Comparison of ENCODE assay signal across 26 mouse cellular contexts in genomic region chr3:9583516-9583915, GRCm38 (mm10). TPM values are rescaled to one million over a fixed set of nuclear protein-coding genes. Genes with fewer than 3 reads are reported as not detected.
DNase-seq lines count a peak whose midpoint lies in the region; ATAC-seq and TF ChIP-seq lines count a peak whose summit lies in the region.
"Had no signal": no experiment of that assay in that cellular context is flagged by ENCODE, and none has a peak within 500 bp of the region (broad histone marks: within the 10 kb centered on the region; RNA-seq: fewer than 3 reads in every experiment).

No protein-coding gene starts in this region.

- peaks cover 4% of the 10 kb centered on the region; the same call in 1 of the 2 replicates for H3K36me3 ChIP-seq in heart, embryonic 10.5 days
- H3K36me3 ChIP-seq in liver, embryonic 12.5 days = peaks cover 6% of the 10 kb centered on the region; the same call in 1 of the 2 replicates
- no peaks in the 10 kb centered on the region for H3K36me3 ChIP-seq in liver, postnatal 0 days (replicated peaks; ENCODE audit: insufficient read depth, low read length)
- no peaks in the 10 kb centered on the region for H3K36me3 ChIP-seq in stomach, postnatal 0 days (ENCODE audit: control insufficient read depth, insufficient read depth, low read length)
- H3K36me3 ChIP-seq: hindbrain, embryonic 15.5 days; limb, embryonic 15.5 days; lung, embryonic 15.5 days had no signal

- H3K4me2 ChIP-seq in liver, embryonic 12.5 days = peak overlapping the region; percentile 42
- H3K4me2 ChIP-seq in liver, postnatal 0 days (ENCODE audit: low read depth, low read length) = no peak overlapping the region
- no peak overlapping the region for H3K4me2 ChIP-seq in stomach, postnatal 0 days (replicated peaks; ENCODE audit: low read depth)
- H3K4me2 ChIP-seq: forebrain, embryonic 13.5 days; hindbrain, embryonic 15.5 days; limb, embryonic 15.5 days; lung, embryonic 15.5 days had no signal

- TF ChIP-seq EP300 in liver, postnatal 0 days (IDR thresholded peaks at IDR 0.05; ENCODE audit: low read depth) = no peak
- no peak for TF ChIP-seq EP300 in stomach, postnatal 0 days (optimal IDR thresholded peaks at IDR 0.05)

- H3K27ac ChIP-seq in heart, embryonic 10.5 days = 0 out of 2 replicates have a peak overlapping the region, but pooled peaks have one; percentile 16
- H3K27ac ChIP-seq in liver, embryonic 12.5 days = peak overlapping the region; percentile 80
- H3K27ac ChIP-seq in liver, postnatal 0 days (ENCODE audit: low read depth) = 0 out of 2 replicates have a peak overlapping the region, but pooled peaks have one; percentile 4
- peak overlapping the region; percentile 45; the same call in 1 of the 2 replicates for H3K27ac ChIP-seq in stomach, postnatal 0 days (replicated peaks)
- H3K27ac ChIP-seq: forebrain, embryonic 13.5 days; hindbrain, embryonic 10.5 days; hindbrain, embryonic 15.5 days; layer of hippocampus, adult 2 months; limb, embryonic 10.5 days; limb, embryonic 15.5 days; lung, embryonic 15.5 days had no signal

- H3K9ac ChIP-seq in liver, embryonic 12.5 days = peak overlapping the region; percentile 56
- H3K9ac ChIP-seq in liver, postnatal 0 days (replicated peaks) = no peak overlapping the region
- no peak overlapping the region for H3K9ac ChIP-seq in stomach, postnatal 0 days (ENCODE audit: low read length)
- H3K9ac ChIP-seq: forebrain, embryonic 13.5 days; hindbrain, embryonic 15.5 days; limb, embryonic 15.5 days; lung, embryonic 15.5 days had no signal

- peaks cover 28% of the 10 kb centered on the region for H3K4me1 ChIP-seq in heart, embryonic 10.5 days
- peaks cover 64% of the 10 kb centered on the region for H3K4me1 ChIP-seq in liver, embryonic 12.5 days
- H3K4me1 ChIP-seq in liver, postnatal 0 days (ENCODE audit: insufficient read depth) = peaks cover 31% of the 10 kb centered on the region
- H3K4me1 ChIP-seq in stomach, postnatal 0 days (replicated peaks; ENCODE audit: control insufficient read depth, insufficient read depth) = 0 out of 2 replicates have a peak, but pooled peaks cover 6% of the 10 kb centered on the region

- H3K27me3 ChIP-seq in heart, embryonic 10.5 days (ENCODE audit: insufficient read depth, poor library complexity, severe bottlenecking) = no peaks in the 10 kb centered on the region
- no peaks in the 10 kb centered on the region for H3K27me3 ChIP-seq in liver, embryonic 12.5 days (replicated peaks)
- no peaks in the 10 kb centered on the region for H3K27me3 ChIP-seq in liver, postnatal 0 days (ENCODE audit: insufficient read depth, low read length)
- H3K27me3 ChIP-seq in stomach, postnatal 0 days (ENCODE audit: control insufficient read depth, insufficient read depth, low read length) = no peaks in the 10 kb centered on the region
- H3K27me3 ChIP-seq: CH12.LX; forebrain, embryonic 13.5 days; hindbrain, embryonic 15.5 days; limb, embryonic 15.5 days; lung, embryonic 15.5 days had no signal

- DNase-seq in heart, embryonic 10.5 days (ENCODE audit: low spot score) = no peak
- no peak for DNase-seq in heart, adult 9 months (ENCODE audit: low spot score in 2 of 2)
- no peak for DNase-seq in liver, postnatal 0 days
- no peak for DNase-seq in stomach, postnatal 0 days (ENCODE audit: low spot score)
- no peak for DNase-seq in layer of hippocampus, postnatal 36 days
- no peak for DNase-seq in layer of hippocampus, adult 8-10 months (ENCODE audit: low spot score in 2 of 2)
- DNase-seq: adrenal gland, adult 8-10 months; cerebellum, adult 9-10 months; cerebellum, postnatal 36 days; gastrocnemius, postnatal 10 days; kidney, adult 11 months; kidney, postnatal 36 days; midbrain, embryonic 14.5 days; right cerebral cortex, postnatal 25 days; thymus, postnatal 4 days had no signal

- WGBS in heart, embryonic 10.5 days = 76% methylated on average over 2 of the region's 2 CpGs
- WGBS in liver, embryonic 12.5 days (ENCODE audit: insufficient replicate concordance) = 35% methylated on average over 2 of the region's 2 CpGs
- 55% methylated on average over 2 of the region's 2 CpGs for WGBS in liver, postnatal 0 days (ENCODE audit: insufficient replicate concordance)
- 46% methylated on average over 2 of the region's 2 CpGs for WGBS in stomach, postnatal 0 days

- no peak for TF ChIP-seq CTCF in liver, postnatal 0 days (IDR thresholded peaks at IDR 0.05; ENCODE audit: low read depth)
- TF ChIP-seq CTCF in stomach, postnatal 0 days (IDR thresholded peaks at IDR 0.05; ENCODE audit: low read depth) = no peak

- no peaks in the 10 kb centered on the region for H3K9me3 ChIP-seq in heart, embryonic 10.5 days
- no peaks in the 10 kb centered on the region for H3K9me3 ChIP-seq in liver, embryonic 12.5 days (replicated peaks)
- no peaks in the 10 kb centered on the region for H3K9me3 ChIP-seq in liver, postnatal 0 days (ENCODE audit: low read length)
- no peaks in the 10 kb centered on the region for H3K9me3 ChIP-seq in stomach, postnatal 0 days (ENCODE audit: control insufficient read depth, low read length)
- H3K9me3 ChIP-seq: forebrain, embryonic 13.5 days; hindbrain, embryonic 15.5 days; limb, embryonic 10.5 days; limb, embryonic 15.5 days; lung, embryonic 15.5 days had no signal

- ATAC-seq in liver, embryonic 12.5 days = peak; percentile 73
- ATAC-seq in liver, postnatal 0 days = no peak; the same call in 1 of the 2 replicates
- peak; percentile 49; the same call in 1 of the 2 replicates for ATAC-seq in stomach, postnatal 0 days (ENCODE audit: low FRiP score, low TSS enrichment)
- ATAC-seq: activated CD4-positive, CD25-positive, alpha-beta regulatory T cell, adult 4 months; forebrain, embryonic 13.5 days; inflammation-experienced regulatory T-cells, adult 6 months had no signal

- H3K4me3 ChIP-seq in heart, embryonic 10.5 days = no peak overlapping the region
- H3K4me3 ChIP-seq in liver, embryonic 12.5 days = no peak overlapping the region
- H3K4me3 ChIP-seq in liver, postnatal 0 days (ENCODE audit: low read depth, low read length) = no peak overlapping the region
- no peak overlapping the region for H3K4me3 ChIP-seq in stomach, postnatal 0 days (ENCODE audit: low read depth, low read length)
- H3K4me3 ChIP-seq: forebrain, embryonic 13.5 days; hindbrain, embryonic 10.5 days; hindbrain, embryonic 15.5 days; layer of hippocampus, adult 2 months; limb, embryonic 10.5 days; limb, embryonic 15.5 days; lung, embryonic 15.5 days had no signal

RNA-seq across cellular contexts. Expression of gene Zfp704, which starts 26.4 kb away (rescaled TPM):
- 6.1 and 7.2 TPM in 2 replicates for polyA plus RNA-seq in heart, embryonic 10.5 days (2016; fragmentation: Nextera tagmentation; extraction: Ambion mirVana)
- 1.8 and 2.2 TPM in 2 replicates for polyA plus RNA-seq in liver, embryonic 12.5 days (2016; fragmentation: Nextera tagmentation; extraction: Ambion mirVana)
- polyA plus RNA-seq in liver, postnatal 0 days (2015; fragmentation: Nextera tagmentation; extraction: Ambion mirVana) = 0.94 and 0.95 TPM in 2 replicates
- polyA plus RNA-seq in stomach, postnatal 0 days (2015; fragmentation: Nextera tagmentation; extraction: Ambion mirVana) = 3.4 and 3.9 TPM in 2 replicates
- total RNA-seq in layer of hippocampus, postnatal 36 days (2021) = 10 to 100 TPM; 32.2 to 34.7 TPM
- total RNA-seq in layer of hippocampus, adult 8-10 months (2022) = 10 to 100 TPM; 25.7 to 32.4 (median 29.3) TPM
- total RNA-seq: CH12.LX had no signal

Comparison
In these comparisons a context has a peak if more than half of its experiments do, and no peak if none do; other contexts are left out.
1. H3K27ac ChIP-seq: peak in every context shown above with its lines; median percentile 80 in liver, embryonic 12.5 days; 45 in stomach, postnatal 0 days; 16 in heart, embryonic 10.5 days; 4 in liver, postnatal 0 days.